Mouse (Mus musculus) thymus, postnatal 0 days (tissue): ENCODE data around the gene Gdf11. TPM values are rescaled to one million over a fixed set of nuclear protein-coding genes. Genes with fewer than 3 reads are reported as not detected.
A peak's percentile ranks its signal among the peaks of the same experiment; 100 is the strongest.

Experiments
- DNase-seq: peaks from one replicate; pipeline ENCODE4 v3.0.0-alpha.2; 2015; ENCODE audit warnings: low spot score
- polyA plus RNA-seq: library from polyadenylated mRNA; unstranded; fragments of >200 nt; fragmentation: Nextera tagmentation; extraction: Ambion mirVana; gene quantifications from 2 replicates; pipeline ENCODE4 v1.2.1, GENCODE M21; 2015

Gdf11 gene
- polyA plus RNA-seq = 2.3 and 3.0 TPM in 2 replicates

DNA sequence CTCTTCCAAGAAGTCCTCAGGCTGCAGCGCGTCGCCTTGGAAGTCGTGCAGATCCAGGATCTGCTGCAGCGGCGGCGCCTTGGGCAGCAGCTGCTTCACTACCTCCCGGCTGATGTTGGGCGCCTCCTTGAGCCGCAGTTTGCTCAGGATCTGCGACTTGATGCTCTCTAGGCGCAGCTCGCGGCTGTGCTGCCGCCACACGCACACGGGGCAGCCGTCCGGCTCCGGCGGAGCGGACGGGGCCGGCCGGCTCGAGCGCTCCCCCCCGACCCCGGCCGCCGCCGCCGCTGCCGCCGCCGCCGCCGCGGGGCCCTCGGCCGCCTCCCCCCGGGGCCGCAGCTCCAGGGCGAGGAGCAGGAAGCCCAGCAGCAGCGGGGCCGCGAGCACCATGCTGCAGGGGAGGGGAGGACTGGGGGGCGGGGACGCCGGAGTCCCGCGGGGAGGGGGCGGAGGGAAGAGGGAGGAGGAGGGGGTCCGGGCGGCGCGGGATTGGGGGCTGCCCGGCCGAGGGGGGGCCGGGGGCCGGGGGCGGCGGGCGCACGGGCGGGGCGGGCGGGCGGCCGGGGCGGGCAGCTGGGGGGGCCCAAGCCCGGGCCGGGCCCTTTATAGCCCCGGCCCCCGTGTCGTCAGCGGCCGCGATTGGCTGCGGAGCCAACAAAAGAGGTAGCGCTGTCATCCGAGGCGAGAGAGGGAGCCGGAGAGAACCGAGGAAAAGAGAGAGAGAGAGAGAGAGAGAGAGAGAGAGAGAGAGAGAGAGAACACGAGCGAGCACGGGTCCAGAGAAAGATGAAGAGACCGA is at the start of gene Gdf11:
Gene Gdf11, minus strand, starts transcription at position 423 of the 799 bp plus-strand sequence.
- DNase-seq = peak; percentile 76

DNA sequence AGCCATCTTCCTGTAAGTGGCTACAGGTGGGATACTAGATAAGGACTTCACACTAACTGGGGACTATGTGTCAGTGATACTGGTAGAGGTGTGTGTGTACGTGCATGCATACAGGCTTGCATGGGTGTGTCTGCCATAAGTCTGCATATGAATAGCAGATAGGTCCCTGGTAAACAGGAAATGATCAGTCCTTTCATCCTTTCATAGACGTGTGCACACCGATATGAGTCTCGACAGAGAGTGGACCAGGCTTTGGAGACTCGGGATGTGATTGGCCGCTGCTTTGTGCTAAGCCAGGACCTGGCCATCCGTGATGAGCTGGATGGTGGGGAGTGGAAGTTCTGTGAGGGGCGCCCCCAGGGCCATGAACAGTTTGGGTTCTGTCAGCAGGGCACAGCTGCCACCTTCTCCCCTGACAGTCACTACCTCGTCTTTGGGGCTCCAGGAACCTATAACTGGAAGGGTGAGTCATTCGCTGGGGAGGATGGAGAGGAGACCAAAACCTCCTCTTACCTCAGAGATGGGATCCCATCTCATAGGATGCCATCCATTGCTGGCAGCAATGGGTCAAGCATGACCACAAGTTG is 49.0 kb upstream of the Gdf11 start:
- no peak for DNase-seq

DNA sequence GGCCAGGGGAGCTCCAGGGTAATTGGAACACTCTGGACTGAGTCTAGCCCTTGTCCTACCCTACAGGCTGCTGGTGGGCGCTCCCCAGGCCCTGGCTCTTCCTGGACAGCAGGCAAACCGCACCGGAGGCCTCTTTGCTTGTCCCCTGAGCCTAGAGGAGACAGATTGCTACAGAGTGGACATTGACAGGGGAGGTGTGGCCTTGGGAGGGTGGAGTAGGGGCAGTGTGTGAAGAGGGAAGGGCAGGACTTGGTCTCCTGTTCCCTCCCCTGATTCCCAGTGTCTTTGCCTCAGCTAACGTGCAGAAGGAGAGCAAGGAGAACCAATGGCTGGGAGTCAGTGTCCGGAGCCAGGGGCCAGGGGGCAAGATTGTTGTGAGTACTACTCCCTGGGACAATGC is 47.5 kb upstream of the Gdf11 start:
- DNase-seq = no peak

DNA sequence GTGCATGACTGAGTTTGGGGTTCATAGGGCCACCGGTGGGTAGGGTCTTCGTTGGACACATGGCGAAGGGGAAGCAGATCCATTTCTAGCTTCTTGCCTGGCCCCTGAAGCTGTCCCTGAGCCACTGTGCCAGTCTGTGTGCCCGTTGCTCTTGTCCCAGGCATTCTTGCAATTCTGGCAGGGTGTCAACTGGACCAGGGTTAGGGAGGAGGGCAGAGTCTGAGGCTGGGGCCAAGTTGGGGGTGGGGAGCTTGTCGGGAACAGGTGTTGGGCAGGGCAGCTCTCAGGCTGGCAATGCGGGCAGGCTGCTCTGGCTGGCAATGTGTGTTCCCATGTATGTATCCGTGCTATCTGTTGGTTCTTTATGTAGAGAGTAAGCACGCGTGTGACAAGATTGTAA is 46.9 kb upstream of the Gdf11 start:
- no peak for DNase-seq

DNA sequence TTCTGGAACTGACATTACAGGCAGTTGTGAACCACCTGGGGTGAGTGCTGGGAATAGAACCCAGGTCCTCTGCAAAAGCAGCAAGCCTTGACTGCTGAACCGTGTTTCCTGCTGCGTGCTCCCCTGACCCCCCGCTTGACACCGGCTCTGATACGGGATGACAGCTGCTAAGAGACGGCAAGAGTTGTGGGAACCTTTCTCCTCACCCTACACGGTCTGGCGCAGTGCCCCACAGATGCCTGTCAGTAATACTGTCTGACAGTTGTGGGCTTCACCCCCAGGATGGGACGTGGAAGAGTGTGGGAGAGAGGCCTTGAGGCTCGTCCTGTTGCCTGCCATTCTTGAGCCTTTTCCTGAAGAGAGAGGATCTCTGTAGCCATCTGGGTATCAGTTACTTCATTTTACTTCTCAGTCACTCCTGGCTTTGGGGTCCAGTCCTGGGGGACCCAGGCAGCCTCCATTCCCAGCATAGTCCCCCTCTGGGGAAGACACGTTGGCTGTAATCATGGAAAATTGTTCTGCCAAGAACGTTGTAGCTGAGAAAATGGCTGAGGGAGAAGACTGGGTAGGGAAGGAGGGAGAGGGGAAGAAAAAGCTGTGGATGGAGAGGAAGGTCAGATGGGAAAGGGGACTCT is 46.4 kb upstream of the Gdf11 start:
- DNase-seq = no peak

DNA sequence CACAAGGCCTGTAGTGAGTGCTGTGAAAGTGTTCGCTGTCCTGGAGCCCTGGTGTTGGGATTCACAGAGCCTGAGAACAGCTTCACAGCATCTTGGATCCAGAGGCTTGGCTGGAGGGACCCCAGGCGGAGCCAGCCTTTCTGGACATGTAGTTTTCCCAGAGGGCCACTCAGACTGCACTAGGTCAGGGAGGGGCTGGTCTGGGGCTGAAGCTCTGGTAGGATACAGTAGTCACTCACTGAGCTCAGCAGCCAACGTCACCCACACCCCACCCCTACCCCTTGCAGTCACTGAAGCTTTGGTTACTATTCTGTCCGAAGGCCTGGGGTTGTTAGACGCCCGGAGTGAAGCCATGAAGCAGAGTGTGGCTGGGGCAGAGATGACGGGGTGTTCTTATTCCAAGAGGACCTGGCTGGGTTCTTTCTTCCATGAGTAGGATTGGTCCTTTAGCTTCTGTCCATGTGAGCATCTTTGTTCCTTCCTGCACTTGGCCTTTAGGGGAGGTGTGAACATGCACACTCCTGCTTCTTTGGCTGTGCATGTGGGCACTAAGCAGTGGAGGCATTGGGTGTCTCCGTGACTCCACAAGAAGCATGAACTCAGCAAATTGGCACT is 44.4 kb upstream of the Gdf11 start:
- no peak for DNase-seq

DNA sequence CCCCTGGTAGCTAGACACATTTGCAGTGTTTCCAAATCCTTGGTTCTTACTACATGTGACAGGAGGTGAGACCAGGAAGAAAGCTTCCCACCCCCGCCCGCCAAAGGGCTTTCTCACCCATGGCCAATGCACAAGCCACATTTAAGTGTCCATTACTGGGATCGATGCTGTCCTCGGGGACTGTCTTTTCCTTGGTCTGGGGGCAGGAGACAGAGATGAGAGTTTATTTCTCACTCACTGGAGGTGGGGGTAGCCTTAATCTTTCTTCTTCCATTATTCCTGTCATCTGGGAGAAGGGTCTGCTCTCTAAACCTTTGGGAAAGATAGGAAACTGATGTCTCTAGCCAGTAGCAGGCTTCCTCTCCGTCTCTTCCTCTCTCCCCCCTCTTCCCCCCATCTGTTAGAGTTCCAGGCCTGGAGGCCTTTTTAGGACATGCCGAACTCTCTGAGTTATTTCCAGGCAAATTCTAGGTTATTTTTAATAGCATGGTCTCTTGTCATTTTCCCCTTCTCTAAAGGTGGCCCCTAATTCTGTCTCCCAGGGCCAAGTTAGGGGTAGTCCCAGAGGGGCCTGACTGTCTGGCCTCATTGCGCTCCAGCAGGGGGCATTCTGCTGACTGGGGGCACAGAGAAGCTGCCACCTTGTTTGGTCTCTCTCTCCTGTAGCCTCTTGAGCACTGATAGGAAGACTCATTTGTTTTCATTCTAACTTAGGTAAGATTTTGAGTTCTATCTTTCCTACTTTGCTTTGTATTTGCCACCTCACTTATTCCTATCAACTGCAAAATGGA is 43.7 kb upstream of the Gdf11 start:
- peak; percentile 38 for DNase-seq

DNA sequence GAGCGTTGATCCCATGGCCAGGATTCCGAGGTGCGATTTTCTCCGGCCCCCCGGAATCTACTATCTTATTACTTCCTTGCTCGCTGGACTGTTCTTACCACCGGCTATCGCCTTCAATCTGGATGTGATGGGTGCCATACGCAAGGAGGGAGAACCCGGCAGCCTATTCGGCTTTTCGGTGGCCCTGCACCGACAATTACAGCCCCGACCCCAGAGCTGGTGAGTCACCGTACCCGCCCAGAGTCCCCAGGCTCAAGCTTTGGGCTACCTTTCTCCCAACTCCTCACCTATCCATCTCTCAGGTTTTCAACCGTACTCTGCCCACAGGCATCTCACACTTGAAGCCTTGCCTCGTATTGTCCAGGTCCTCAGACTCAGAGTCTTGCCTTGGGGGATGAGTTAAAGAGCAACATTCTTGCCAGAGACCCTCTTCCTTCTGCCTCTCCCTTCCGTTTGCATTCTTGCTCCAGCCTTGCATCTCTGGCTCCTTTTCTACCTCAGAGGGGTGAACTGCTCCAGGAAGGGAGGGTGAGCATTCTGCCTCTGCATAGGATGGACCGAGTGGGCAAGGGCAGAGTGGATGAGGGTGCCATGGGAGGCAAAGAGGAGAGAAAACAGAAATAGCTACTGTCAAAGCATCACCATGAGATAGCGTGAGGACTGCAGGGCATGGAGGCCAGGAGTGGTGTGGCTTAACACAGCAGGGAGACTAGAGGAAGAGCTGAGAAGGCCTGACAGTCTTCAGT is 42.6 kb upstream of the Gdf11 start:
- no peak for DNase-seq

DNA sequence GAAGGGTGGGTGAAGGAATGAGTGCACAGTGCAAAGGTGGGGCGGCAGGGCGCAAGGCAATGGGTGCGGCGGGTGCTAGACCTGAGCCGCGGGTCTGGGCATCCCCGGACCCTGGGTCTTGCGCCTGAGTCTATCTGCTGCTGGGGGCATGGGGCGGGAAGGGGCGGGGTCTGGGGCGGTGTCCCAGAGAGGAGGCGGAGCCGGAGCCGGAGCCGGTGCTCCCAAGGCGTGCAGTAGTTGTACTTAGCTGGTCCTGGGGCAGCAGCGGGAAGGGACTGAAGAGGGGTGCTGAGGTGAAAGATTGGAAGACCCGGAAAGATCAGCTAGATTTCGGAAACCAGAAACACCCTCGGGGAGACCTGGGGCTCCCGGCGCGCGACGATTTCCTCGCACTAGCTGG is 42.1 kb upstream of the Gdf11 start, which contains the start of gene Itga7:
Gene Itga7, plus strand, starts transcription at position 245 of the 400 bp plus-strand sequence.
- DNase-seq = peak; percentile 34

DNA sequence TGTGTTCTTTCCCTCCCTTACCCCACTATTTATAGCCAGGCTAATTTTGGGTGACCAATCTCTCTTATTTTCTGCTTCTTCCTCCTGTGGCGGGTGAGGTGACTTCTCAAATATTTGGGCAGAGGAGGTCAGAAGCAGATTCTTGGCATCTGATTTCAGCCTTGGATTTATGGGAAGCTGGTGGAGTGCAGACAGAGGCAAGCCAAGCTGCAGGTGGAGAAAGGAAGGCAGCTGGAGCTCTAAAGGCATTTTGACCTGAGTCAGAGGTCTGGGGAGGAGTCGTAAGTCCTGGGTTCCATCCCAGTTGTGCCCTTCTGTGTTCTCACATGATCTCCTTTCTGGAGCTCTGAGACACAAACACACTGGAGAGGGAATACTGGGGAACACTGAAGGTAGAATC is 39.9 kb upstream of the Gdf11 start:
- no peak for DNase-seq

DNA sequence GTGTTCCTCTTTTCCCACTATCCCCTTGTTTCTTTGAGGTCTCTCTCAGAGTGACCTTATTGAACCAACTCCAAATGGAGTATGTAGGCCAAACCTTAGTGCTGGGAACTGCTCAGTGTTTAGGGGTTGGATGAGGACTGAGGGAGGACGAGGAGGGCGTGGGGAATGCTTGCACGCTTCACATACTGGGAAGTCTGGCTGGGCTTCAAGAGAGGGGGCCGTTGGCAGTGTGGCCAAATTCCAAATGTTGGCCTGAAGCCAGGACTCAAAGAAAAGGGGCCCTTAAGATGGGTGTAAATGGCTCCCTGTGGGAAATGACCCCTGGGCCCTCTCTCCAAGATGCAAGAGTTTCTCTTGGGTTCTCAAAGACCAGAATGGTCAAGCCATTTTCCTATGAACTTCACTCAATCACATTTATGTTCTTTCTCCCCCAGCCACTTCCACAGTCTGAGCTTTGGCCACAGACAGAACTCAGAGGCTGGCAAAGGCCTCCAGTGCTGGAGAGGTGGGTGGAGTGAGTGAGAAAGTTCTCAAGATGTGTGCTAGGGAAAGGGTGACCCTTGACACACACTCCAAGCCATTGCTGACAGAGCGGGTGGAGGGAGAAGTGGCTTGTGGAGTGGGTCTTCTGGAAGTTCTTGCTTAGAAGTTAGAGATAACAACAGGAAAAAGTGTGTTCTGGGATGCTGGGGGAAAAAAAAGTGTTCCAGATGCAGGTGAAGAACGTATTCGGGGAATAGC is 38.3 kb upstream of the Gdf11 start:
- no peak for DNase-seq

DNA sequence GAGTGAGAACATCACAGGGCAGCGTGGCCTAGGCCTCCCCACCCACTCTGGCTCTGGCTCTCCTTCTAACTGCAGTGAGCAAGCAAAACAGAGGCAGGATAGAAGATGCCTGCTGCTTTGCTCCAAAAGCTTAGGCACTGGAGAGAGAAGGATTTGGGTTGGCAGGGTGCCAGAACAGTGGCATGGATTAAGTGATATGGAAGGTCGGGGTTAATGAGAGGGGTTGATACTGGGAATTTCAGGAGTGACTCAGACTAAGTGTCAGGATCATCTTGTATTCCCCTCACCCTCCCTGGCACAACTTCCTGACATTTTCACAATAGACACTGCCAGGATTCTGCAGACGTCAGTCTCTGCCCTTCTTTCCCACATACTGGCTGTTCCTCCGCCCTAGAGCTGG is 36.8 kb upstream of the Gdf11 start:
- no peak for DNase-seq

DNA sequence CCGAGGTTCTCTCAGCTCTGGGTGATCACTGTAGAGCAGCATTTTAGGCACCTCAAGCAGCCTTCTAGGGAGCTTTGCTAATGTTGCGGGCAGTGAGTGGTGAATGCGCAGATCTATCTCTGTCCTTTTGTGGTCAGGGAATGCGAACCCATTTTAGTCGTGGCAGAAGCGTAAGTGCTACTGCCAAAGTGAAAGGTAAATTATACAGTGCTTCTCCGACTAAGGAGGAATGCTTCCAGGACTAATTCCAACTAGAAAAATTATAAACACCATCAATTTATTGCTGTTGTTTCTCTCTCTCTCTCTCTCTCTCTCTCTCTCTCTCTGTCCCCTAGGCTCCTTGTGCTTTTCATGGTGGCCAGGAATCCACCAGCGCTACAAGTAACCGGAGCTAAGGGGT is 32.4 kb upstream of the Gdf11 start, which contains the start of gene Bloc1s1:
Gene Bloc1s1, minus strand, starts transcription at position 101 of the 400 bp plus-strand sequence.
- no peak for DNase-seq

DNA sequence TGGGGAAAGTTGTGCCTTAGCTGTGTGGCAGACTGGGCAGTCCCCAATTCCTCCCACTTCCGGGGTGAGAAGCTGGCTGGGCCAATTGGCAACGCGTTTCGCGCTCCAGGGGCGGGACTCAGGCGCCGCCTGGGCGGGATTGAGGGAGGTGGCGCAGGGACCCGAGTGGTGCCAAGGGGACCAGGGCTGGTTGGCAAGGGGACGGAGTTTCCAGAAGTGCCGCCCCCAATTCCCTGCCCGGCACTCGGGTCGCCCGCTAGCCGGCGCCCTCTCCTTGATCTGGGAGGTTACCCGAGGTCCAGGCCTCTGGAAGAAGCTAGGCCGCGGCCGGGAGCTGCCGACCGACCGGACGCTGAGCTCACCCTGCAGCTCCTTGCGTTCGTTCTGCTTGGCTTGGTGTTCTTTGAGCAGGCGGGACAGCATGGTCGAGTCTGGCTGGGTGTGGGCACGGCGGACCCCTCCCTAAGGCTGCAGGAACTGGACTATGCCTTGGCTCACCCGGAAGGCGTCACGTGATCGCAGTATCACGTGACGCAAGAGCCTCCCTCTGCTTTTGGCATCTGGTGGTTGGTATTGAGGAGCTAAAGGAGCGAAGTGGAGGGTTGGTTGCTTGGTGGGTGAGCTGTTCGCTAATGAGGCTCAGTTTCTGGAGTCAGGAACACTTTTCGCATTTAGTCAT is 31.6 kb upstream of the Gdf11 start:
- DNase-seq = peak; percentile 89

DNA sequence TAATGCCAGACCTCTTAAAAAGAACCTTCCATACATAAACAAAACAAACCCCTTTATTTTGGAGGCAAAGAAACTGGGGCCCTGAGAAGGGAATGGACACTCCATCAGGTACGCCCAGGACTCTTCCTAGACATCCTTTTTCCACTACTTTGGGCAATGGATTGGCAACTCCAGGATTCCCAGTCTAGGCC is 31.2 kb upstream of the Gdf11 start, which contains the start of gene Rdh5:
Gene Rdh5, minus strand, starts transcription at position 67 of the 191 bp plus-strand sequence.
- no peak for DNase-seq

DNA sequence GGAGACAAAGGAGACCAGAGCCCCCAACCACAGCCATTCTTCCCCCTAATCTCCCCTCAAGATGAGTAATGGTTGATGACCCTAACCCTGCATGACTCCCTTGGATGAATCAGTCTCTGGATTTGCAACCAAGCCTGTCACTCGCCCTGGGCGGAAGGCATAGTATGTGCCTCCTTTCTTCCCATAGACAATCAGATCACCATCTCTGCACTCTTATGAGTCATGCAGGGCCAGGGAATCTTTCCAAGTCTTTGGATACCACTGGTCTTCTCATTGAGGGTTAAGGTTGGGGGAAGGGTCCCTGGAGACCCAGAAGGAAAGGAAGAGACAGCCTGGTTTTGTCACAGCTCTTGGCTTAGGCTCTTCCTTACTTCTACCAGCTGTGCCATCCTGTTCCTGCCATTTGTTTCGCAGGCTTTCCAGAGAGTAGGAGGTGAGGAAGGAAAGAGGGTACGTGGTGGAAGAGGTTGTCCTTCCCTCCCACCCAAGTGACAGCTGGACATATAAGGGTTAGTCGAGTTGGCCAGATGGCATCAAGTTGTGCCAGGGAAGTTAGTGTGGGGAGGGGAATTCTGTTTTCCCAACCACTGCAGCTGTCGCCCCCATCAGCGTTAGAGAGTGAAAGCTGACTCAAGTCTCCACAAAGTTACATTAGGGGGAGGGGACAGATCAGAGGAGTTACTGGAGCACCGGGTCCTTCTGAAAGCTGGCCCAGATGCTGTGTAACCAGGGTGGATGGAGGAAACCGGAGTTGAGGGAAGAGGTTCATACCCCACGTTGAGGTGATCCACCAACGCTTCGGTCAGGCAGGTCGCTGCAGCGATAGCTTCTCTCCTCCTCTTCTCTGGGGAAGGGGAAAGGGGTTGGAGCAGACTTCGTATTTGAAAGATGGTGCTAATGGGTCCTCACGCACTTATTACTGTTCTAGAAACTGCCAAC is 30.6 kb upstream of the Gdf11 start:
- no peak for DNase-seq

DNA sequence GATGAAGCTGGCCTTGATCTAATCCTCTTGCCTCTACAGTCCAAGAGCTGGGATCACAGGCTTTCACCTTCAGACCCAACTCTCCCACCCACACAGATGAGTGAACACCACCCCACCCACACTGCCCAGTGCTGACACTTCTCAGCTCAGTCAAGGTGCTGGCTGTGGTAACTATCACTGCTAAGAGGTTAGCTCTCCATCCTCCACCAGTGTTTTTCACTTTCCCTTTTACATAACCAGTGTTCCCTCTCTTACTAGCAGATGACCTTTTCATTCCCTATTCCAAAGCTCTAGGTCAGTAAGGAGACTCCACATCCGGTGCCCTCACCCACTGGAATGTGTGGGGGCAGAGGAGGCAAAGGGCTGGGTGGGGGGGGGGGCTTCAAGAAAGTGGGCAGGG is 29.7 kb upstream of the Gdf11 start:
- DNase-seq = no peak

DNA sequence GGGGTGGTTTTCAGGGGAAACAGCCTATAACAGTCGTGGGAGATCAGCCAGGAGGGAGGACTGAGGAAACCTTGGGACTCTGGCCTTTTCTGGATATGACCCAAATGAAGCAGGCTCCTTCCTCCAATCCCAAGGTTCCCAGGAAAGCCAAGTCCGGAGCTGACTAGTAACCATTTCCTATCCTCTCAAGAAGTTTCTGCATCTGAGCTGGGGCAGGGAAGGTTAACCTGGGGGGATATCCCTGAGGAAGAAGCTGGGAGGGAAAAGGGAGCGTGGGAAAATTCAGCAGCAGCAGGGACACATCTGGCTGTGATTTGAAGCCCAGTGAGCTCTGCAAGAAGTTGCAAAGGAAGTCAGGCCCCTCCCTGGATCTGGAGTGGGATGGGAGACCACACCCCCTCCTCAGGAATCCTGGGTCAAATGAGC is 29.2 kb upstream of the Gdf11 start:
- no peak for DNase-seq
